Mouse (Mus musculus) myocyte (in vitro differentiated cells): ENCODE data around the gene Mrrf. TPM values are rescaled to one million over a fixed set of nuclear protein-coding genes. Genes with fewer than 3 reads are reported as not detected.
A peak's percentile ranks its signal among the peaks of the same experiment; 100 is the strongest.

Experiments
- H3K27me3 ChIP-seq: one replicate; pipeline ENCODE4 v1.6.1; 2011; ENCODE audit not compliant: control insufficient read depth, insufficient read depth, insufficient read length
- H3K36me3 ChIP-seq: one replicate; pipeline ENCODE4 v1.6.1; 2011; ENCODE audit not compliant: control insufficient read depth, insufficient read depth
- H3K4me2 ChIP-seq: one replicate; pipeline ENCODE4 v1.6.1; 2011; ENCODE audit warnings: low read depth, control low read depth
- H3K4me3 ChIP-seq: one replicate; pipeline ENCODE4 v1.5.1; 2011; ENCODE audit warnings: mild to moderate bottlenecking, control low read depth, moderate library complexity
- H3K79me2 ChIP-seq: one replicate; pipeline ENCODE4 v1.6.1; 2011; ENCODE audit not compliant: control insufficient read depth, insufficient read depth
- H3ac ChIP-seq: one replicate; pipeline ENCODE4 v1.6.1; 2011; ENCODE audit not compliant: control insufficient read depth, insufficient read length
- CEBPB ChIP-seq: IDR thresholded peaks from 2 replicates; pipeline ENCODE4 v1.6.1; 2011; ENCODE audit warnings: mild to moderate bottlenecking, moderate library complexity; ENCODE audit not compliant: poor library complexity, insufficient read depth, severe bottlenecking
- E2F4 ChIP-seq: IDR thresholded peaks from one replicate; pipeline ENCODE4 v1.6.1; 2011; ENCODE audit warnings: mild to moderate bottlenecking, control low read depth, moderate library complexity; ENCODE audit not compliant: insufficient read depth
- MAX ChIP-seq: IDR thresholded peaks from one replicate; pipeline ENCODE4 v1.6.1; 2011; ENCODE audit warnings: low read depth, mild to moderate bottlenecking, control low read depth
- MYOD1 ChIP-seq, 3 experiments: IDR thresholded peaks; one replicate each; pipeline ENCODE4 v1.6.1; 2011; ENCODE audit warnings: control low read depth in 2 of 3, low read depth in 2 of 3, mild to moderate bottlenecking in 2 of 3, moderate library complexity in 1 of 3; ENCODE audit not compliant: insufficient read length in 2 of 3, control insufficient read depth in 1 of 3
- MYOG ChIP-seq, 3 experiments: IDR thresholded peaks; one replicate each; pipeline ENCODE4 v1.6.1; 2011; ENCODE audit warnings: control low read depth in 2 of 3, low read depth in 2 of 3, mild to moderate bottlenecking in 2 of 3; ENCODE audit not compliant: insufficient read length in 2 of 3, control insufficient read depth in 1 of 3, insufficient read depth in 1 of 3
- POLR2A ChIP-seq: IDR thresholded peaks from one replicate; pipeline ENCODE4 v1.6.1; 2011; ENCODE audit warnings: low read depth, mild to moderate bottlenecking, control low read depth, moderate library complexity; ENCODE audit not compliant: insufficient read length
- POLR2AphosphoS2 ChIP-seq: IDR thresholded peaks from one replicate; pipeline ENCODE4 v1.6.1; 2011; ENCODE audit warnings: low read depth, control low read depth; ENCODE audit not compliant: insufficient read length
- REST ChIP-seq: IDR thresholded peaks from one replicate; pipeline ENCODE4 v1.6.1; 2011; ENCODE audit warnings: mild to moderate bottlenecking, control low read depth, moderate library complexity; ENCODE audit not compliant: insufficient read depth, insufficient read length
- SRF ChIP-seq: IDR thresholded peaks from one replicate; pipeline ENCODE4 v1.6.1; 2011; ENCODE audit warnings: low read depth; ENCODE audit not compliant: control insufficient read depth, insufficient read length
- TCF12 ChIP-seq: IDR thresholded peaks from one replicate; pipeline ENCODE4 v1.6.1; 2011; ENCODE audit warnings: mild to moderate bottlenecking, control low read depth; ENCODE audit not compliant: poor library complexity, insufficient read depth, severe bottlenecking
- TCF3 ChIP-seq: IDR thresholded peaks from one replicate; pipeline ENCODE4 v1.6.1; 2011; ENCODE audit warnings: low read depth, control low read depth; ENCODE audit not compliant: insufficient read length
- USF1 ChIP-seq: IDR thresholded peaks from one replicate; pipeline ENCODE4 v1.6.1; 2011; ENCODE audit warnings: low read depth, mild to moderate bottlenecking, control low read depth, moderate library complexity
- polyA plus RNA-seq: library from polyadenylated mRNA; unstranded; fragments of >200 nt; fragmentation: generic; extraction: Trizol; gene quantifications from one replicate; pipeline ENCODE4 v1.2.1, GENCODE M21; 2012; ENCODE audit warnings: missing spikeins

The Mrrf gene
- polyA plus RNA-seq, 1 experiment = 40.9 TPM

GRCm38 (mm10) chr2:36104436-36104955 lies 31.7 kb upstream of the Mrrf start:
- TF ChIP-seq TCF12 (no peak), E2F4 (no peak), CEBPB (no peak), MYOG (IDR thresholded peaks at IDR 0.05; ENCODE audit: control insufficient read depth in 1 of 3, insufficient read depth in 1 of 3, insufficient read length in 2 of 3, low read depth in 2 of 3) (no peak), SRF (no peak), POLR2A (no peak), USF1 (no peak), REST (no peak), MAX (no peak), MYOD1 (IDR thresholded peaks at IDR 0.05; ENCODE audit: control insufficient read depth in 1 of 3, insufficient read length in 2 of 3, low read depth in 2 of 3) (no peak), TCF3 (no peak), POLR2AphosphoS2 (no peak)

GRCm38 (mm10) chr2:36104956-36105741 lies 31.0 kb upstream of the Mrrf start, which contains the start of gene Lhx6:
Gene Lhx6, minus strand, starts transcription at chr2:36105408.
- H3K27me3 ChIP-seq = no peaks in the 10 kb centered on the region
- peak within 1 kb of the TSS; percentile 10 for H3ac ChIP-seq
- H3K4me2 ChIP-seq = peak within 1 kb of the TSS; percentile 71
- H3K79me2 ChIP-seq = no peaks in the 10 kb centered on the region
- H3K36me3 ChIP-seq = no peaks in the 10 kb centered on the region
- TF ChIP-seq MYOG (IDR thresholded peaks at IDR 0.05; ENCODE audit: control insufficient read depth in 1 of 3, insufficient read depth in 1 of 3, insufficient read length in 2 of 3, low read depth in 2 of 3) (no peak), TCF12 (no peak), POLR2A (peak; percentile 25), MYOD1 (IDR thresholded peaks at IDR 0.05; ENCODE audit: control insufficient read depth in 1 of 3, insufficient read length in 2 of 3, low read depth in 2 of 3) (peak in 1 of 3 experiments; percentile 21)
- H3K4me3 ChIP-seq = peak within 1 kb of the TSS; percentile 31

More at GRCm38 (mm10) chr2:36104436-36104955, 31.7 kb upstream of the Mrrf start:
- Histone ChIP-seq H3K4me3 (peak overlapping the region; percentile 31), H3K27me3 (no peaks in the 10 kb centered on the region), H3K4me2 (peak overlapping the region; percentile 71), H3ac (peak overlapping the region; percentile 10), H3K79me2 (no peaks in the 10 kb centered on the region), H3K36me3 (no peaks in the 10 kb centered on the region)

GRCm38 (mm10) chr2:36108615-36109014 lies 27.6 kb upstream of the Mrrf start:
- no peaks in the 10 kb centered on the region for H3K27me3 ChIP-seq

GRCm38 (mm10) chr2:36112632-36113031 lies 23.6 kb upstream of the Mrrf start:
- Histone ChIP-seq H3ac (no peak overlapping the region), H3K36me3 (peaks cover 22% of the 10 kb centered on the region), H3K79me2 (no peaks in the 10 kb centered on the region), H3K4me2 (no peak overlapping the region), H3K27me3 (no peaks in the 10 kb centered on the region), H3K4me3 (no peak overlapping the region)
- TF ChIP-seq CEBPB = no peak
- no peak for TF ChIP-seq POLR2A
- no peak for TF ChIP-seq USF1
- no peak for TF ChIP-seq SRF
- no peak for TF ChIP-seq MAX
- TF ChIP-seq REST = no peak
- no peak for TF ChIP-seq TCF12

More at GRCm38 (mm10) chr2:36108615-36109014, 27.6 kb upstream of the Mrrf start:
- Histone ChIP-seq H3ac (no peak overlapping the region), H3K4me3 (no peak overlapping the region), H3K4me2 (no peak overlapping the region), H3K36me3 (no peaks in the 10 kb centered on the region), H3K79me2 (no peaks in the 10 kb centered on the region)
- no peak for TF ChIP-seq MYOD1 (IDR thresholded peaks at IDR 0.05; ENCODE audit: control insufficient read depth in 1 of 3, insufficient read length in 2 of 3, low read depth in 2 of 3)
- TF ChIP-seq USF1 = no peak
- TF ChIP-seq MYOG (IDR thresholded peaks at IDR 0.05; ENCODE audit: control insufficient read depth in 1 of 3, insufficient read depth in 1 of 3, insufficient read length in 2 of 3, low read depth in 2 of 3) = no peak
- TF ChIP-seq SRF = no peak
- no peak for TF ChIP-seq POLR2A
- TF ChIP-seq POLR2AphosphoS2 = no peak
- TF ChIP-seq TCF3 = no peak
- TF ChIP-seq E2F4 = no peak
- TF ChIP-seq MAX = no peak
- no peak for TF ChIP-seq CEBPB
- TF ChIP-seq REST = no peak
- TF ChIP-seq TCF12 = no peak
